Mouse (Mus musculus) lung, postnatal 0 days (tissue): ENCODE data around the gene Fam102b. TPM values are rescaled to one million over a fixed set of nuclear protein-coding genes. Genes with fewer than 3 reads are reported as not detected.

Experiments used
- ATAC-seq: fragments of 200-750 bp; cut with Nextera tagmentation; 2 replicates; pipeline ENCODE4 v1.8.0; 2017; ENCODE audit warnings: moderate library complexity
- DNase-seq: peaks from one replicate; pipeline ENCODE4 v3.0.0-alpha.2; 2016; ENCODE audit warnings: low spot score
- H3K27ac ChIP-seq: fragments of 300-500 bp; sonication (generic); 2 replicates; pipeline ENCODE4 v1.5.1; 2014; ENCODE audit warnings: antibody characterized with exemption, mild to moderate bottlenecking, low read length, mixed read lengths
- H3K27me3 ChIP-seq: fragments of 300-500 bp; sonication (generic); replicated peaks from 2 replicates; pipeline ENCODE4 v1.6.1; 2014; ENCODE audit warnings: low read length, mixed read lengths; ENCODE audit not compliant: insufficient read depth
- H3K36me3 ChIP-seq: fragments of 300-500 bp; sonication (generic); 2 replicates; pipeline ENCODE4 v1.6.1; 2014; ENCODE audit warnings: low read length, mixed read lengths; ENCODE audit not compliant: insufficient read depth
- H3K4me1 ChIP-seq: fragments of 300-500 bp; sonication (generic); 2 replicates; pipeline ENCODE4 v1.6.1; 2014; ENCODE audit warnings: antibody characterized with exemption, low read depth, low read length, mixed read lengths; ENCODE audit not compliant: insufficient read depth
- H3K4me2 ChIP-seq: fragments of 300-500 bp; sonication (generic); replicated peaks from 2 replicates; pipeline ENCODE4 v1.6.1; 2014; ENCODE audit warnings: low read depth, mild to moderate bottlenecking, low read length, moderate library complexity, mixed read lengths
- H3K4me3 ChIP-seq: fragments of 300-500 bp; sonication (generic); 2 replicates; pipeline ENCODE4 v1.5.1; 2014; ENCODE audit warnings: low read depth, low read length
- H3K9ac ChIP-seq: fragments of 300-500 bp; sonication (generic); replicated peaks from 2 replicates; pipeline ENCODE4 v1.6.1; 2014; ENCODE audit warnings: low read depth, mild to moderate bottlenecking
- H3K9me3 ChIP-seq: fragments of 300-500 bp; sonication (generic); 2 replicates; pipeline ENCODE4 v1.6.1; 2016; ENCODE audit warnings: low read length, mixed read lengths
- CTCF ChIP-seq: IDR thresholded peaks from 2 replicates; pipeline ENCODE4 v1.5.1; 2016; ENCODE audit warnings: antibody characterized with exemption, mild to moderate bottlenecking
- EP300 ChIP-seq: IDR thresholded peaks from 2 replicates; pipeline ENCODE4 v1.6.1; 2016; ENCODE audit warnings: antibody characterized with exemption, mild to moderate bottlenecking, control low read depth
- WGBS: fragments of 180-500 bp; shearing (Covaris S2); extraction: QIAGEN DNeasy Blood & Tissue Kit; methylation state at CpG from one replicate; pipeline ENCODE4 v1.1.7; 2014; 5-methylcytosine and 5-hydroxymethylcytosine counted together
- microRNA-seq: library from miRNA; unstranded; fragments of <30 nt; microRNA quantifications from one replicate; pipeline ENCODE4, GENCODE M21; 2016
- polyA plus RNA-seq: library from polyadenylated mRNA; unstranded; fragments of >200 nt; fragmentation: Nextera tagmentation; extraction: Ambion mirVana; gene quantifications from 2 replicates; pipeline ENCODE4 v1.2.1, GENCODE M21; 2015

The Fam102b gene
- polyA plus RNA-seq, 1 experiment from 2014 or later, result 13.7 TPM

GRCm38 (mm10) chr3:108938691-108939090, 88.7 kb downstream of the Fam102b start:
- no peaks in the 10 kb centered on the region for H3K4me1 ChIP-seq
- H3K36me3 ChIP-seq, result no peaks in the 10 kb centered on the region
- ATAC-seq, result no peak
- TF ChIP-seq EP300 (no peak), CTCF (no peak)
- no peak for DNase-seq
- no peak overlapping the region for H3K9ac ChIP-seq
- no peak overlapping the region for H3K27ac ChIP-seq
- H3K27me3 ChIP-seq, result no peaks in the 10 kb centered on the region
- H3K9me3 ChIP-seq, result no peaks in the 10 kb centered on the region
- no peak overlapping the region for H3K4me2 ChIP-seq
- H3K4me3 ChIP-seq, result no peak overlapping the region
- WGBS, result 90% methylated on average over 5 of the region's 5 CpGs

- no peak for DNase-seq
- no peak overlapping the region for H3K4me2 ChIP-seq
- H3K9me3 ChIP-seq, result no peaks in the 10 kb centered on the region
- 88% methylated on average over 6 of the region's 6 CpGs for WGBS
- TF ChIP-seq EP300 (no peak), CTCF (no peak)
- H3K27me3 ChIP-seq, result no peaks in the 10 kb centered on the region
- no peak overlapping the region for H3K27ac ChIP-seq
- H3K36me3 ChIP-seq, result no peaks in the 10 kb centered on the region
- ATAC-seq, result no peak
- no peaks in the 10 kb centered on the region for H3K4me1 ChIP-seq
- no peak overlapping the region for H3K9ac ChIP-seq
- H3K4me3 ChIP-seq, result no peak overlapping the region
Observed at GRCm38 (mm10) chr3:108933557-108933956, 93.8 kb downstream of the Fam102b start.

GRCm38 (mm10) chr3:108926308-108926707, 101.1 kb downstream of the Fam102b start:
- Histone ChIP-seq H3K9me3 (no peaks in the 10 kb centered on the region), H3K4me2 (no peak overlapping the region), H3K9ac (no peak overlapping the region), H3K36me3 (no peaks in the 10 kb centered on the region), H3K27me3 (no peaks in the 10 kb centered on the region), H3K27ac (no peak overlapping the region), H3K4me1 (no peaks in the 10 kb centered on the region), H3K4me3 (no peak overlapping the region)
- 71% methylated on average over 1 of the region's 1 CpGs for WGBS
- TF ChIP-seq CTCF (no peak), EP300 (no peak)
- no peak for ATAC-seq
- DNase-seq, result no peak

GRCm38 (mm10) chr3:108925677-108926076, 101.7 kb downstream of the Fam102b start:
- H3K27ac ChIP-seq, result no peak overlapping the region
- DNase-seq, result no peak
- TF ChIP-seq CTCF (no peak), EP300 (no peak)
- H3K36me3 ChIP-seq, result no peaks in the 10 kb centered on the region
- no peak for ATAC-seq
- 85% methylated on average over 4 of the region's 4 CpGs for WGBS
- H3K27me3 ChIP-seq, result no peaks in the 10 kb centered on the region
- no peaks in the 10 kb centered on the region for H3K4me1 ChIP-seq
- H3K9me3 ChIP-seq, result no peaks in the 10 kb centered on the region
- H3K4me2 ChIP-seq, result no peak overlapping the region
- no peak overlapping the region for H3K4me3 ChIP-seq
- no peak overlapping the region for H3K9ac ChIP-seq

- no peak for TF ChIP-seq CTCF
- no peak for TF ChIP-seq EP300
- no peaks in the 10 kb centered on the region for H3K27me3 ChIP-seq
- no peak overlapping the region for H3K9ac ChIP-seq
- 92% methylated on average over 1 of the region's 1 CpGs for WGBS
- H3K4me1 ChIP-seq, result no peaks in the 10 kb centered on the region
- H3K9me3 ChIP-seq, result no peaks in the 10 kb centered on the region
- H3K4me3 ChIP-seq, result no peak overlapping the region
- H3K27ac ChIP-seq, result no peak overlapping the region
- DNase-seq, result no peak
- ATAC-seq, result no peak
- H3K36me3 ChIP-seq, result no peaks in the 10 kb centered on the region
- no peak overlapping the region for H3K4me2 ChIP-seq
Observed at GRCm38 (mm10) chr3:108921822-108922221, 105.6 kb downstream of the Fam102b start.

Small RNA genes lying within 50 kb of the gene (microRNA-seq; reads per million reads assigned to microRNA genes)
- gene Gm44384, result not detected

Other genes starting within 250 kb of the Fam102b start
- gene Stxbp3, start 187.1 kb downstream of the Fam102b start, polyA plus RNA-seq, result 58.1 and 60.6 TPM in 2 replicates
- gene Fndc7, start 137.6 kb downstream of the Fam102b start, polyA plus RNA-seq, result 1.7 and 1.9 TPM in 2 replicates
- 42.5 and 48.7 TPM in 2 replicates for gene Prpf38b, start 115.9 kb downstream of the Fam102b start, polyA plus RNA-seq
- 0.23 and 0.30 TPM in 2 replicates for gene Henmt1, start 87.7 kb downstream of the Fam102b start, polyA plus RNA-seq
- gene Gm9857, start 87.2 kb downstream of the Fam102b start, polyA plus RNA-seq, result not detected in 2 replicates
- not detected in 2 replicates for gene Slc25a54, start 52.9 kb upstream of the Fam102b start, polyA plus RNA-seq
- gene Slc25a24, start 95.5 kb upstream of the Fam102b start, polyA plus RNA-seq, result 18.0 and 21.2 TPM in 2 replicates